Comparison of ENCODE assay signal across 9 mouse cellular contexts in genomic region chr8:3308205-3308800, GRCm38 (mm10). TPM values are rescaled to one million over a fixed set of nuclear protein-coding genes. Genes with fewer than 3 reads are reported as not detected.
"Had no signal": no experiment of that assay in that cellular context is flagged by ENCODE, and none has a peak within 500 bp of the region (broad histone marks: within the 10 kb centered on the region; RNA-seq: fewer than 3 reads in every experiment).

No protein-coding gene starts in this region.

RNA-seq across cellular contexts. Expression of gene A430078G23Rik, which starts 44.9 kb away (rescaled TPM):
- total RNA-seq: layer of hippocampus, adult 18-20 months; layer of hippocampus, postnatal 25 days; left cerebral cortex, postnatal 10 days; left cerebral cortex, postnatal 36 days; midbrain, postnatal 0 days had no signal
- polyA plus RNA-seq: limb, embryonic 11.5 days; midbrain, embryonic 11.5 days; midbrain, embryonic 14.5 days; midbrain, postnatal 0 days; neural tube, embryonic 15.5 days had no signal
